Mouse (Mus musculus): ENCODE data around the gene Tbc1d24. TPM values are rescaled to one million over a fixed set of nuclear protein-coding genes. Genes with fewer than 3 reads are reported as not detected.

Tbc1d24 gene
- polyA plus RNA-seq, 1 experiment from 2014 or later: 5.4 TPM

- Histone ChIP-seq H3K9ac (ENCODE audit: low read length) (peak within 1 kb of the TSS; percentile 84), H3K4me2 (ENCODE audit: low read depth, low read length) (peak within 1 kb of the TSS; percentile 92), H3K27ac (ENCODE audit: low read length) (peak within 1 kb of the TSS; percentile 81), H3K4me1 (ENCODE audit: control insufficient read depth, insufficient read depth, low read length) (peaks cover 28% of the 10 kb centered on the region), H3K4me3 (replicated peaks; ENCODE audit: low read length) (peak within 1 kb of the TSS; percentile 83), H3K36me3 (ENCODE audit: control insufficient read depth, insufficient read depth, low read length) (no peaks in the 10 kb centered on the region), H3K9me3 (replicated peaks; ENCODE audit: control insufficient read depth, low read length) (no peaks in the 10 kb centered on the region), H3K27me3 (ENCODE audit: control insufficient read depth, insufficient read depth, low read length) (no peaks in the 10 kb centered on the region)
- under 1% methylated on average over 47 of the region's 47 CpGs for WGBS
- peak; percentile 91 for ATAC-seq (ENCODE audit: insufficient read depth, low FRiP score)
Measured at GRCm38 (mm10) chr17:24163176-24163962, 42.0 kb downstream of the Tbc1d24 start, which contains the start of gene Amdhd2. TSS of gene Amdhd2 (minus strand) at chr17:24163766.

GRCm38 (mm10) chr17:24162584-24163175 is 42.7 kb downstream of the Tbc1d24 start:
- H3K36me3 ChIP-seq (ENCODE audit: control insufficient read depth, insufficient read depth, low read length): no peaks in the 10 kb centered on the region
- H3K27ac ChIP-seq (ENCODE audit: low read length): peak overlapping the region; percentile 81
- peak overlapping the region; percentile 92 for H3K4me2 ChIP-seq (ENCODE audit: low read depth, low read length)
- peak overlapping the region; percentile 83 for H3K4me3 ChIP-seq (replicated peaks; ENCODE audit: low read length)
- H3K27me3 ChIP-seq (ENCODE audit: control insufficient read depth, insufficient read depth, low read length): no peaks in the 10 kb centered on the region
- H3K9me3 ChIP-seq (replicated peaks; ENCODE audit: control insufficient read depth, low read length): no peaks in the 10 kb centered on the region
- H3K4me1 ChIP-seq (ENCODE audit: control insufficient read depth, insufficient read depth, low read length): peaks cover 21% of the 10 kb centered on the region
- no peak for ATAC-seq (ENCODE audit: insufficient read depth, low FRiP score)
- peak overlapping the region; percentile 84 for H3K9ac ChIP-seq (ENCODE audit: low read length)
- 20% methylated on average over 17 of the region's 17 CpGs for WGBS

GRCm38 (mm10) chr17:24161466-24161865 is 43.9 kb downstream of the Tbc1d24 start:
- no peak for ATAC-seq (ENCODE audit: insufficient read depth, low FRiP score)
- no peak overlapping the region for H3K4me2 ChIP-seq (ENCODE audit: low read depth, low read length)

GRCm38 (mm10) chr17:24157526-24157925 is 47.8 kb downstream of the Tbc1d24 start:
- ATAC-seq (ENCODE audit: insufficient read depth, low FRiP score): no peak

More at GRCm38 (mm10) chr17:24161466-24161865, 43.9 kb downstream of the Tbc1d24 start:
- Histone ChIP-seq H3K36me3 (ENCODE audit: control insufficient read depth, insufficient read depth, low read length) (no peaks in the 10 kb centered on the region), H3K4me3 (replicated peaks; ENCODE audit: low read length) (no peak overlapping the region), H3K9me3 (replicated peaks; ENCODE audit: control insufficient read depth, low read length) (no peaks in the 10 kb centered on the region), H3K4me1 (ENCODE audit: control insufficient read depth, insufficient read depth, low read length) (peaks cover 17% of the 10 kb centered on the region), H3K27ac (ENCODE audit: low read length) (no peak overlapping the region), H3K27me3 (ENCODE audit: control insufficient read depth, insufficient read depth, low read length) (no peaks in the 10 kb centered on the region), H3K9ac (ENCODE audit: low read length) (no peak overlapping the region)
- WGBS: 70% methylated on average over 5 of the region's 5 CpGs

DNA sequence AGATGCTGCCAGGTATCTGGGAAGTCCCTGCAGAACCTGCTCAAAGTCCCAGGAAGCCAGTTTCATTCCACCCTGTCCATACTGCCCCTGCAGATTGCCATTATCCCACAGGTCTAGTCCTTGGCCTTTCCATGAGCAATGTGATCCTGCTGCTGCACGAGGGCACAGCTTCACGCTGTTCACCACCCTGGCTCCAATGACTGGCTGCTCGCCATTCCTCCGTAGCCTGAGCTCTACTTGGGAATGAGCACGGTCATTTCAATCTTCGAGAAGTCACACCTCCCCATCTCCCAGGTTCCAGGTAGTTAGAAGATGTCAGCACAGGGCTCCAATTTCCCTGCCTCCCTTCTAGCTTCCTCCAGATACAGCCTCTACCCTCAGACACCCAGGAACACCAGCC is 48.2 kb downstream of the Tbc1d24 start:
- Histone ChIP-seq H3K27ac (ENCODE audit: low read length) (no peak overlapping the region), H3K9me3 (replicated peaks; ENCODE audit: control insufficient read depth, low read length) (no peaks in the 10 kb centered on the region), H3K27me3 (ENCODE audit: control insufficient read depth, insufficient read depth, low read length) (no peaks in the 10 kb centered on the region), H3K4me3 (replicated peaks; ENCODE audit: low read length) (no peak overlapping the region), H3K9ac (ENCODE audit: low read length) (no peak overlapping the region), H3K4me1 (ENCODE audit: control insufficient read depth, insufficient read depth, low read length) (peaks cover 6% of the 10 kb centered on the region; the same call in 1 of the 2 replicates), H3K36me3 (ENCODE audit: control insufficient read depth, insufficient read depth, low read length) (no peaks in the 10 kb centered on the region), H3K4me2 (ENCODE audit: low read depth, low read length) (no peak overlapping the region)
- ATAC-seq (ENCODE audit: insufficient read depth, low FRiP score): no peak
- 94% methylated on average over 6 of the region's 6 CpGs for WGBS

More at GRCm38 (mm10) chr17:24157526-24157925, 47.8 kb downstream of the Tbc1d24 start:
- Histone ChIP-seq H3K9me3 (replicated peaks; ENCODE audit: control insufficient read depth, low read length) (no peaks in the 10 kb centered on the region), H3K4me2 (ENCODE audit: low read depth, low read length) (no peak overlapping the region), H3K27ac (ENCODE audit: low read length) (no peak overlapping the region), H3K9ac (ENCODE audit: low read length) (no peak overlapping the region), H3K36me3 (ENCODE audit: control insufficient read depth, insufficient read depth, low read length) (no peaks in the 10 kb centered on the region), H3K27me3 (ENCODE audit: control insufficient read depth, insufficient read depth, low read length) (no peaks in the 10 kb centered on the region), H3K4me3 (replicated peaks; ENCODE audit: low read length) (no peak overlapping the region), H3K4me1 (ENCODE audit: control insufficient read depth, insufficient read depth, low read length) (peaks cover 5% of the 10 kb centered on the region)
- 95% methylated on average over 4 of the region's 4 CpGs for WGBS

DNA sequence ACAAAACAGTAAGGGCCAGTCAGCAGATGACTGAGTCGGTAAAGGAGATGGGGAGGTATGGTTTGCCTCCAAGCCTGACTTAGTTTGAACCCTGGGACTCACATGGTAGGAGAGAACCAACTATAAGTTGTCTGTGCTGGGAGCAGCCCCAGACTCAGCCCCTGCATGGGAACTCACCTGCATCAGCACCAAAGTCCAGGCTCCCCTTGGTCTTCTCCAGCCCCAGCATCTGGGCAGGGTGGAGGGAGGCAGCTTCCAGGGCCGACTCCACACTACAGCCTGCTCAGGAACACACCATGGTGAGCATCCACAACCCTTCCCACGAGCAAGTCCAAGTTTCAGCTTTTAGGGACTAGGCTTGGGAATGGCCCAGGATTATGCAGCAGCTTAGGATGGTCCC is 49.0 kb downstream of the Tbc1d24 start:
- Histone ChIP-seq H3K4me1 (ENCODE audit: control insufficient read depth, insufficient read depth, low read length) (peaks cover 9% of the 10 kb centered on the region; the same call in 1 of the 2 replicates), H3K27ac (ENCODE audit: low read length) (no peak overlapping the region), H3K36me3 (ENCODE audit: control insufficient read depth, insufficient read depth, low read length) (no peaks in the 10 kb centered on the region), H3K4me2 (ENCODE audit: low read depth, low read length) (no peak overlapping the region), H3K27me3 (ENCODE audit: control insufficient read depth, insufficient read depth, low read length) (no peaks in the 10 kb centered on the region), H3K4me3 (replicated peaks; ENCODE audit: low read length) (no peak overlapping the region), H3K9me3 (replicated peaks; ENCODE audit: control insufficient read depth, low read length) (no peaks in the 10 kb centered on the region), H3K9ac (ENCODE audit: low read length) (no peak overlapping the region)
- whole genome bisulfite sequencing: 75% methylated on average over 3 of the region's 3 CpGs
- no peak for ATAC-seq (ENCODE audit: insufficient read depth, low FRiP score)

DNA sequence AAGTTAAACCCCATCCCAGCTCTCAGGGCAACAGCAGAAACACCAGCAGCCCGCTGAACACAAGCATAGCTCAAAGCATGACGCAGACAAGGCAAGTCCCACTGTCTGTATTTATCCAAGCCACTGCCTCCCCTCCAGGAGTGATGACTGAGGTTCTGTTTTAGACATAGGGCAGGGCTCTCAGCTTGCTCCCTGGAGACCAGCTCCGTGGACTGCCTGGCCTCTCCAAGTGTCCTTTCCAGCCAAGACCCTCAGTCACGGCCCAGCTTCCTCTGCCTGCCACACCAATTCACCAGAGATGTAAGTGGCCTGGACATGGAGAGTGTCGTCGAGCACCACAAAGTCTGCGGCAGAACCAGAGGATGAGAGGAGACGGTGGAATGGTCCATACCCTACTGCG is 49.6 kb downstream of the Tbc1d24 start:
- Histone ChIP-seq H3K27ac (ENCODE audit: low read length) (no peak overlapping the region), H3K4me2 (ENCODE audit: low read depth, low read length) (no peak overlapping the region), H3K27me3 (ENCODE audit: control insufficient read depth, insufficient read depth, low read length) (no peaks in the 10 kb centered on the region), H3K9me3 (replicated peaks; ENCODE audit: control insufficient read depth, low read length) (no peaks in the 10 kb centered on the region), H3K9ac (ENCODE audit: low read length) (no peak overlapping the region), H3K36me3 (ENCODE audit: control insufficient read depth, insufficient read depth, low read length) (no peaks in the 10 kb centered on the region), H3K4me3 (replicated peaks; ENCODE audit: low read length) (no peak overlapping the region), H3K4me1 (ENCODE audit: control insufficient read depth, insufficient read depth, low read length) (peaks cover 10% of the 10 kb centered on the region; the same call in 1 of the 2 replicates)
- ATAC-seq (ENCODE audit: insufficient read depth, low FRiP score): no peak
- WGBS: 90% methylated on average over 9 of the region's 9 CpGs

DNA sequence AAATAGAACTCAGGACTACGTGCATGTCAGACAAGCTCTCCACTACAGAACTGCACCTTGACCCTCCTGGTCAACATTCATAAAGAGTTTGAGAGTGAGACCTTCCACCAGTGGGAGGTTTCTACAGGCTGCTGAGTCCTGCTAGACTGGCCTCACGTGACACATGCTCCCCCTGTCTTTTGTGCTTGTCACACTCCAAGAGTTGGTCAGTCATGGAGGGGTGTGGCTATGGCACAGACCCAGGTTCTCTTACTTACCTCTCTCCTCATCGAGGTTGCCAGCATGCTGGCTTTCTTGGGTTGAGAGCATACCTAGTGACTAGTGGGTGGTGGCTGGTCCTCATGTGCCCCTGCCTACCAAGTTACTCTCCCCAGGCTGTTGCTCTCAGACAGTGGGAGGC is 50.9 kb downstream of the Tbc1d24 start:
- no peak overlapping the region for H3K4me3 ChIP-seq (replicated peaks; ENCODE audit: low read length)
- ATAC-seq (ENCODE audit: insufficient read depth, low FRiP score): no peak
- no peaks in the 10 kb centered on the region for H3K36me3 ChIP-seq (ENCODE audit: control insufficient read depth, insufficient read depth, low read length)
- WGBS: 73% methylated on average over 3 of the region's 3 CpGs
- H3K4me2 ChIP-seq (ENCODE audit: low read depth, low read length): no peak overlapping the region
- H3K9ac ChIP-seq (ENCODE audit: low read length): no peak overlapping the region
- no peak overlapping the region for H3K27ac ChIP-seq (ENCODE audit: low read length)
- H3K4me1 ChIP-seq (ENCODE audit: control insufficient read depth, insufficient read depth, low read length): peaks cover 10% of the 10 kb centered on the region; the same call in 1 of the 2 replicates
- no peaks in the 10 kb centered on the region for H3K27me3 ChIP-seq (ENCODE audit: control insufficient read depth, insufficient read depth, low read length)
- H3K9me3 ChIP-seq (replicated peaks; ENCODE audit: control insufficient read depth, low read length): no peaks in the 10 kb centered on the region

DNA sequence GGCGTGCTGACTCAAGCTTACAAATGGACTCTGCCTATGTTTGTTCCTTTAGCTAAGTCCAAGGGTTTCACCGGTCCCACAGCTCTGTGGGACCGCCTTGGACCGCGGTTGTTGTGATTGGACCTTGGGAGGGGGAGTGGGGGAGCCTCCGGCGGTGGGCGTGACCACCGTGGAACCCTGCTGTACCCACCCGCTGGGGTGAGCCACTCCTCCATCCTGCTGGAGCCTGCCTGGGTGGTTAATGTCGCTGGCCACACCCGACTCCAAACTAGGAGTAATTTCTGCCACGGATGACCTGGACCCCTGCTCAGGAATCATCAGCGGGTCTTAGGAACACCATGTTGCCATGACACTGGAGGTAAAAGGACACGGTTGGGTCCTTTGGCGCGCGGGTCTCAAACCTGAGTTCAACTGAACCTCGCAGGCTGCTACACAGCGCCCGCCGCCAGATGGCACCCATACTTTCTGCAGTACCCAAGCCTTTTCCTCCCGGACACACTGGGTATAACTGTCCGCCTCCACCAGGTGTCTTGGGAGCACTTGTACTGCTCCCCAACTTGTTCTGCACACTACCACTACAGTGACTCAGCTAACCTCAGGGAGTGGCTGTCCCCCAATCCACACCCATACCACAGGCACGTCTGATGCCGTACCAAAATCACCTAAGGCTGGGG is 53.3 kb downstream of the Tbc1d24 start:
- Histone ChIP-seq H3K9ac (ENCODE audit: low read length) (peak overlapping the region; percentile 71), H3K27me3 (ENCODE audit: control insufficient read depth, insufficient read depth, low read length) (no peaks in the 10 kb centered on the region), H3K36me3 (ENCODE audit: control insufficient read depth, insufficient read depth, low read length) (no peaks in the 10 kb centered on the region), H3K27ac (ENCODE audit: low read length) (peak overlapping the region; percentile 74), H3K4me3 (replicated peaks; ENCODE audit: low read length) (peak overlapping the region; percentile 46), H3K4me2 (ENCODE audit: low read depth, low read length) (peak overlapping the region; percentile 93), H3K4me1 (ENCODE audit: control insufficient read depth, insufficient read depth, low read length) (peaks cover 10% of the 10 kb centered on the region; the same call in 1 of the 2 replicates), H3K9me3 (replicated peaks; ENCODE audit: control insufficient read depth, low read length) (no peaks in the 10 kb centered on the region)
- WGBS: under 1% methylated on average over 26 of the region's 26 CpGs
- ATAC-seq (ENCODE audit: insufficient read depth, low FRiP score): peak; percentile 94
